In genomic region chr13:45897571-45897970, GRCm38 (mm10) we compare ENCODE assay signal across 17 mouse cellular contexts.
DNase-seq lines count a peak whose midpoint lies in the region; ATAC-seq and TF ChIP-seq lines count a peak whose summit lies in the region.
"Had no signal": no experiment of that assay in that cellular context is flagged by ENCODE, and none has a peak within 500 bp of the region (broad histone marks: within the 10 kb centered on the region; RNA-seq: fewer than 3 reads in every experiment).

No protein-coding gene starts in this region.

- H3K4me1 ChIP-seq in lung, embryonic 16.5 days (replicated peaks; ENCODE audit: control insufficient read depth, insufficient read depth, low read length): peaks cover 3% of the 10 kb centered on the region; the same call in 1 of the 2 replicates
- no peaks in the 10 kb centered on the region for H3K4me1 ChIP-seq in intestine, postnatal 0 days (replicated peaks; ENCODE audit: control insufficient read depth, insufficient read depth, low read length)

- ATAC-seq in lung, embryonic 16.5 days (ENCODE audit: low read depth): peak; percentile 51; the same call in 1 of the 2 replicates
- ATAC-seq in intestine, postnatal 0 days: peak; percentile 33; the same call in 1 of the 2 replicates

- H3K4me2 ChIP-seq in lung, embryonic 16.5 days (ENCODE audit: low read depth, low read length): no peak overlapping the region
- H3K4me2 ChIP-seq in intestine, postnatal 0 days (replicated peaks; ENCODE audit: low read depth): no peak overlapping the region
- H3K4me2 ChIP-seq: embryonic facial prominence, embryonic 13.5 days; forebrain, embryonic 12.5 days; hindbrain, embryonic 12.5 days; liver, embryonic 11.5 days; midbrain, embryonic 11.5 days had no signal

- no peak overlapping the region for H3K27ac ChIP-seq in lung, embryonic 16.5 days (ENCODE audit: low read length)
- 0 out of 2 replicates have a peak overlapping the region, but pooled peaks have one; percentile 46 for H3K27ac ChIP-seq in intestine, postnatal 0 days (ENCODE audit: low read depth, low read length)
- H3K27ac ChIP-seq: embryonic facial prominence, embryonic 13.5 days; forebrain, embryonic 12.5 days; hindbrain, embryonic 12.5 days had no signal

- no peak overlapping the region for H3K4me3 ChIP-seq in lung, embryonic 16.5 days (ENCODE audit: low read length)
- H3K4me3 ChIP-seq in intestine, postnatal 0 days (ENCODE audit: low read depth, low read length): no peak overlapping the region
- H3K4me3 ChIP-seq: embryonic facial prominence, embryonic 13.5 days; forebrain, embryonic 12.5 days; hindbrain, embryonic 12.5 days had no signal

- H3K36me3 ChIP-seq in lung, embryonic 16.5 days (ENCODE audit: control insufficient read depth, insufficient read depth, low read length): peaks cover 2% of the 10 kb centered on the region; the same call in 1 of the 2 replicates
- no peaks in the 10 kb centered on the region for H3K36me3 ChIP-seq in intestine, postnatal 0 days (ENCODE audit: control insufficient read depth, insufficient read depth)
- H3K36me3 ChIP-seq: embryonic facial prominence, embryonic 13.5 days; forebrain, embryonic 12.5 days; hindbrain, embryonic 12.5 days had no signal

- H3K9ac ChIP-seq in lung, embryonic 16.5 days (ENCODE audit: low read length): no peak overlapping the region
- H3K9ac ChIP-seq in intestine, postnatal 0 days (ENCODE audit: low read depth, low read length): no peak overlapping the region
- H3K9ac ChIP-seq: embryonic facial prominence, embryonic 13.5 days; forebrain, embryonic 12.5 days; hindbrain, embryonic 12.5 days had no signal

- H3K27me3 ChIP-seq in lung, embryonic 16.5 days (ENCODE audit: control insufficient read depth, insufficient read depth, low read depth, low read length): no peaks in the 10 kb centered on the region
- no peaks in the 10 kb centered on the region for H3K27me3 ChIP-seq in intestine, postnatal 0 days (replicated peaks; ENCODE audit: control insufficient read depth, insufficient read depth, low read length)
- H3K27me3 ChIP-seq: embryonic facial prominence, embryonic 13.5 days; forebrain, embryonic 12.5 days; hindbrain, embryonic 12.5 days had no signal

- H3K9me3 ChIP-seq in lung, embryonic 16.5 days (ENCODE audit: control insufficient read depth, low read length): no peaks in the 10 kb centered on the region
- no peaks in the 10 kb centered on the region for H3K9me3 ChIP-seq in intestine, postnatal 0 days (ENCODE audit: control insufficient read depth)
- H3K9me3 ChIP-seq: embryonic facial prominence, embryonic 13.5 days; forebrain, embryonic 12.5 days; G1E; hindbrain, embryonic 12.5 days had no signal

- TF ChIP-seq CTCF in intestine, postnatal 0 days (IDR thresholded peaks at IDR 0.05; ENCODE audit: low read depth): no peak

- DNase-seq in lung, adult 18-20 months: no peak
- peak; percentile 62 to 81 for DNase-seq in kidney, postnatal 25 days
- peak; percentile 69 for DNase-seq in yolk sac, embryonic 10.5 days (ENCODE audit: low spot score)
- DNase-seq in cerebellum, adult 11-12 months: no peak
- no peak for DNase-seq in liver
- DNase-seq: adrenal gland, postnatal 25 days; cerebellum, postnatal 36 days; gastrocnemius, postnatal 25 days; thymus, adult 2 months had no signal

- 34% methylated on average over 2 of the region's 2 CpGs for WGBS in lung, embryonic 16.5 days
- 21% methylated on average over 2 of the region's 2 CpGs for WGBS in intestine, postnatal 0 days

Comparison
In these comparisons a context has a peak if more than half of its experiments do, and no peak if none do; other contexts are left out.
1. DNase-seq: peak in kidney, postnatal 25 days (2 of 2) and yolk sac, embryonic 10.5 days (single experiment); none in lung, adult 18-20 months (0 of 2), cerebellum, adult 11-12 months (single experiment) and liver (single experiment).